Mouse (Mus musculus): ENCODE data around the gene Ccdc120. TPM values are rescaled to one million over a fixed set of nuclear protein-coding genes. Genes with fewer than 3 reads are reported as not detected.

The Ccdc120 gene
- total and polyA plus RNA-seq, 3 experiments, result 0.76 to 10.2 (median 2.3) TPM

DNA sequence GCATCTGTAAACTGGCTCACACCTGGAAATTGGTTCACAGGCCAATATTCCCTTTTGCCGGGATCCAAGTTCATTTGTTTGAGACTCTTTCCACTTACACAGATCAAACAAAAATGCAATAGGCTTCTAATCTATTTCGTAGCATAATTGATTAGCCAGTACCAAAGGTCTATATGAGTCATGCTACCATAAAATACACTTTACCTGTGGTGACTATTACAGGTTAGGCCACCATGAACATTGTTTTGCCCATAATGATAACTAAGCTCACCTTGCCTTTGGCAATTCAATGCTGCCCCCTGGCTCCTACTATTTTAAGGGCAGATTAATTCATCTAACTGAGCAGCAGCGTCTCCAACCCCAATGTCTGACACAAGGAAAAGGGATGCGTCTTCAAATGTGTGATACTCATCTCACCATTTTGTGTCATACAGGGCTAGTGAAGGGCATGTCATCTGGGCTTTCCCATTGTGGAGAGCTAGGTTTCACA is 31.9 kb upstream of the Ccdc120 start:
- Histone ChIP-seq H3K9me3 (replicated peaks) (no peaks in the 10 kb centered on the region), H3K4me1 (ENCODE audit: insufficient read depth, low read depth, low read length) (peaks cover 22% of the 10 kb centered on the region), H3K36me3 (replicated peaks) (no peaks in the 10 kb centered on the region), H3K4me3 (ENCODE audit: low read depth, low read length) (no peak overlapping the region), H3K27me3 (ENCODE audit: insufficient read depth, low read length) (no peaks in the 10 kb centered on the region)
- ATAC-seq (ENCODE audit: extremely low read depth, insufficient number of reproducible peaks, low FRiP score, poor library complexity, severe bottlenecking) (no peak), DNase-seq (ENCODE audit: low spot score) (no peak)
- TF ChIP-seq GATA2 (IDR thresholded peaks at IDR 0.05; ENCODE audit: borderline replicate concordance, low read depth, low read length), result no peak
- TF ChIP-seq CTCF (IDR thresholded peaks at IDR 0.05; ENCODE audit: low read depth, low read length), result no peak
- TF ChIP-seq TAL1 (conservative IDR thresholded peaks at IDR 0.05; ENCODE audit: low read depth, low read length), result no peak
- no peak for TF ChIP-seq GATA1 (IDR thresholded peaks at IDR 0.05; ENCODE audit: borderline replicate concordance, low read length)
- TF ChIP-seq POLR2AphosphoS5 (IDR thresholded peaks at IDR 0.05; ENCODE audit: insufficient replicate concordance, low read depth, low read length), result no peak

GRCm38 (mm10) chrX:7779294-7779693 is 28.6 kb upstream of the Ccdc120 start:
- no peaks in the 10 kb centered on the region for H3K27me3 ChIP-seq (ENCODE audit: insufficient read depth, low read length)
- H3K4me1 ChIP-seq (ENCODE audit: insufficient read depth, low read depth, low read length), result peaks cover 51% of the 10 kb centered on the region
- DNase-seq (ENCODE audit: low spot score), result no peak
- peaks cover 14% of the 10 kb centered on the region for H3K36me3 ChIP-seq (replicated peaks)
- H3K4me3 ChIP-seq (ENCODE audit: low read depth, low read length), result peak overlapping the region; percentile 54; the same call in 1 of the 2 replicates
- no peak; the same call in 1 of the 2 replicates for ATAC-seq (ENCODE audit: extremely low read depth, insufficient number of reproducible peaks, low FRiP score, poor library complexity, severe bottlenecking)
- TF ChIP-seq CTCF (IDR thresholded peaks at IDR 0.05; ENCODE audit: low read depth, low read length) (no peak), POLR2AphosphoS5 (IDR thresholded peaks at IDR 0.05; ENCODE audit: insufficient replicate concordance, low read depth, low read length) (no peak), GATA2 (IDR thresholded peaks at IDR 0.05; ENCODE audit: borderline replicate concordance, low read depth, low read length) (no peak), GATA1 (IDR thresholded peaks at IDR 0.05; ENCODE audit: borderline replicate concordance, low read length) (no peak), TAL1 (conservative IDR thresholded peaks at IDR 0.05; ENCODE audit: low read depth, low read length) (no peak)
- no peaks in the 10 kb centered on the region for H3K9me3 ChIP-seq (replicated peaks)

DNA sequence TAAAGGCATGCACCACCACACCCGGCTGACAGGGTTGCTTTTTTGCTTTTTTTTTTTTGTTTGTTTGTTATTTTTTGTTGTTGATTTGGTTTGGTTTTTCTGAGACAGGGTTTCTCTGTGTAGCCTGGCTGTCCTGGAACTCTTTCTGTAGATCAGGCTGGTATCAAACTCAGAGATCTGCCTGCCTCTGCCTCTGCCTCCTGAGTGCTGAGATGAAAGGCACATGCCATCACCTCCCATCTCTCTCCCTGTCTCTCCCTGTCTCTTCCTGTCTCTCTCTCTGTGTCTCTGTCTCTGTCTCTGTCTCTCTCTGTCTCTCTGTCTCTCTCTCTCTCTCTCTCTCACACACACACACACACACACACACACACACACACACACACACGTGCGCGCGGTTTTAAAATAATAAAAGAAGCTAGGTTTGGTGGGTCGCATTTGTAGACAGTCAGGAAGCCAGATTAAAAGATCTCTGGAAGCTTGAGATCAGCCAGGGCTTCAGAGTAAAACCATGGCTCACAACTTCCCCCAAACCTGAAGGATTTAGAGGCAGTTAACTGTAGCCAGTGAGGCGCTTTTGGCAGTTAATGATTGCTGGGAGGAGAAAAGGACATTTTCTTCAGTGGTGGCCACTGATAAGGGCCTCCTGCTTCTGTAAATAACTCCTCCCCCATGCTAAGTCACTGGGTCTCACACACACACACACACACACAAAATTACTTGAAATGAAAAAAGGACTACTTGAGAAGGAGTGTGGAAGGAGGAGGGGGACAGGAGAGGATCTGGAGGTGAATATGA is 27.9 kb upstream of the Ccdc120 start:
- Histone ChIP-seq H3K36me3 (replicated peaks) (peaks cover 20% of the 10 kb centered on the region), H3K4me3 (ENCODE audit: low read depth, low read length) (no peak overlapping the region; the same call in 1 of the 2 replicates), H3K4me1 (ENCODE audit: insufficient read depth, low read depth, low read length) (peaks cover 51% of the 10 kb centered on the region), H3K27me3 (ENCODE audit: insufficient read depth, low read length) (no peaks in the 10 kb centered on the region), H3K9me3 (replicated peaks) (no peaks in the 10 kb centered on the region)
- TF ChIP-seq TAL1 (conservative IDR thresholded peaks at IDR 0.05; ENCODE audit: low read depth, low read length) (0 out of 2 replicates have a peak, but pooled peaks have one; percentile 13), GATA2 (IDR thresholded peaks at IDR 0.05; ENCODE audit: borderline replicate concordance, low read depth, low read length) (no peak)
- ATAC-seq (ENCODE audit: extremely low read depth, insufficient number of reproducible peaks, low FRiP score, poor library complexity, severe bottlenecking) (peak; percentile 77), DNase-seq (ENCODE audit: low spot score) (peak; percentile 17)

DNA sequence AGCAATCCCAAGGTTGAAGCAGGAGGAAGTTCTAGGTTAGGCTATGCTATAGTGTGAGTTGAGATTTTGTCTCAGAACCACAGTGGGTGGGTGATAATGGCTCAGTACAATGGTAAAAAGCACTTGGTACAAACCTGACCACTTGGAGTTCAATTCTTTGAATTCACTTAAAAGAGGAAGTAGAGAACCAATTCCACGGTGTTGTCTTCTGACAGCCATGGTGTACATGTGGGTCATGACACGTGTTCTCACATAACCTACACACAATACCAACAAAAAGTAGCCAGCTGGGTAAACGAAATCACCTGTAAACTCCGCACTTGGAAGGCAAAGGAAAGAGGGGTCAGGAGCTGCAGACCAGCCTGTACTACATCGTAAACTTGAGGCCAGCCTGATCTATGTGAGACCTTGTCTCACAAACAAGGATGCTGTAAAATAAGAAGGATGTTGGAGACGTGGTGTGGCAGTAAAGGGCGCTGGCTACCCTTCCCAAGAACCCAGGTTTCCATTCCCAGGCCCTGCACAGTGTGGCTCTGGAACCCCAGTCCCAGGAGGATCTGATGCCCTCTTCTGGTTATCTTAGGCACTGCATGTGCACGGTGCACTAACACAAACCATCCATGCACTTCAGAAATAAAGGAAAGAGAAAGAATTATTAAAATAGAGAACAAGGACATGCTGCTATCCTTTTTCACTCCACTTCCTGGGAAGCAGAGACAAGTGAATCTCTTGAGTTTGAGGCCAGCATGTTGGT is 25.8 kb upstream of the Ccdc120 start:
- ATAC-seq (ENCODE audit: extremely low read depth, insufficient number of reproducible peaks, low FRiP score, poor library complexity, severe bottlenecking) (no peak), DNase-seq (ENCODE audit: low spot score) (no peak)
- Histone ChIP-seq H3K36me3 (replicated peaks) (peaks cover 41% of the 10 kb centered on the region), H3K27me3 (ENCODE audit: insufficient read depth, low read length) (no peaks in the 10 kb centered on the region), H3K4me1 (ENCODE audit: insufficient read depth, low read depth, low read length) (peaks cover 64% of the 10 kb centered on the region), H3K4me3 (ENCODE audit: low read depth, low read length) (no peak overlapping the region), H3K9me3 (replicated peaks) (no peaks in the 10 kb centered on the region)
- TF ChIP-seq POLR2AphosphoS5 (IDR thresholded peaks at IDR 0.05; ENCODE audit: insufficient replicate concordance, low read depth, low read length) (no peak), GATA1 (IDR thresholded peaks at IDR 0.05; ENCODE audit: borderline replicate concordance, low read length) (no peak), GATA2 (IDR thresholded peaks at IDR 0.05; ENCODE audit: borderline replicate concordance, low read depth, low read length) (no peak), CTCF (IDR thresholded peaks at IDR 0.05; ENCODE audit: low read depth, low read length) (peak; percentile 66; the same call in 1 of the 2 replicates)

- Histone ChIP-seq H3K9me3 (replicated peaks) (no peaks in the 10 kb centered on the region), H3K4me1 (ENCODE audit: insufficient read depth, low read depth, low read length) (peaks cover 61% of the 10 kb centered on the region), H3K36me3 (replicated peaks) (peaks cover 50% of the 10 kb centered on the region), H3K4me3 (ENCODE audit: low read depth, low read length) (no peak overlapping the region), H3K27me3 (ENCODE audit: insufficient read depth, low read length) (no peaks in the 10 kb centered on the region)
- DNase-seq (ENCODE audit: low spot score) (no peak), ATAC-seq (ENCODE audit: extremely low read depth, insufficient number of reproducible peaks, low FRiP score, poor library complexity, severe bottlenecking) (no peak)
- TF ChIP-seq GATA2 (IDR thresholded peaks at IDR 0.05; ENCODE audit: borderline replicate concordance, low read depth, low read length) (no peak), CTCF (IDR thresholded peaks at IDR 0.05; ENCODE audit: low read depth, low read length) (no peak), POLR2AphosphoS5 (IDR thresholded peaks at IDR 0.05; ENCODE audit: insufficient replicate concordance, low read depth, low read length) (no peak), GATA1 (IDR thresholded peaks at IDR 0.05; ENCODE audit: borderline replicate concordance, low read length) (no peak), TAL1 (conservative IDR thresholded peaks at IDR 0.05; ENCODE audit: low read depth, low read length) (no peak)
These were observed 24.9 kb upstream of the Ccdc120 start for GRCm38 (mm10) chrX:7775501-7776205.

DNA sequence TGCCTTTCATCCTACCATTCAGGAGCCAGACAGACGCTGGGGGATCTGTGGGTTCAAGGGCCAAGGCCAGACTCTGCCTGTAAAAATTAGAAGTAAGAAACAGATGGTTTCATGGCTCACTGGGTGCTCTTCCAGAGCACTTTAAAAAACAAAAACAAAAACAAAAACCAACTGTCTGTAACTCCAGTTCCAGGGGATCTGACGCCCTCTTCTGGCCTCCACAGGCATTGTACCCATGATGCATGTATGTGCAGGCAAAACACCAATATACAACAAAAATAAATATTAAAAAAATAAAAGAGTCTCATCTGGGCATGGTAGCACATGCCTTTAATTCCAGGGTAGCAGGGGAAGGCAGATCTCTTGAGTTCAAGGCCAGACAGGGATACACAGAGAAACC is 22.1 kb upstream of the Ccdc120 start:
- Histone ChIP-seq H3K4me1 (ENCODE audit: insufficient read depth, low read depth, low read length) (peaks cover 66% of the 10 kb centered on the region), H3K4me3 (ENCODE audit: low read depth, low read length) (no peak overlapping the region), H3K9me3 (replicated peaks) (no peaks in the 10 kb centered on the region), H3K27me3 (ENCODE audit: insufficient read depth, low read length) (no peaks in the 10 kb centered on the region), H3K36me3 (replicated peaks) (peaks cover 76% of the 10 kb centered on the region)
- no peak for DNase-seq (ENCODE audit: low spot score)
- TF ChIP-seq CTCF (IDR thresholded peaks at IDR 0.05; ENCODE audit: low read depth, low read length), result no peak
- TF ChIP-seq GATA1 (IDR thresholded peaks at IDR 0.05; ENCODE audit: borderline replicate concordance, low read length), result no peak
- TF ChIP-seq TAL1 (conservative IDR thresholded peaks at IDR 0.05; ENCODE audit: low read depth, low read length), result no peak
- no peak for TF ChIP-seq GATA2 (IDR thresholded peaks at IDR 0.05; ENCODE audit: borderline replicate concordance, low read depth, low read length)
- TF ChIP-seq POLR2AphosphoS5 (IDR thresholded peaks at IDR 0.05; ENCODE audit: insufficient replicate concordance, low read depth, low read length), result no peak
- no peak for ATAC-seq (ENCODE audit: extremely low read depth, insufficient number of reproducible peaks, low FRiP score, poor library complexity, severe bottlenecking)
